Mouse (Mus musculus) C2C12 (cell line): ENCODE data around the gene Cryl1. TPM values are rescaled to one million over a fixed set of nuclear protein-coding genes. Genes with fewer than 3 reads are reported as not detected.

Experiments used
- H3K27me3 ChIP-seq: one replicate; pipeline ENCODE4 v1.6.1; 2011; ENCODE audit not compliant: control insufficient read depth, insufficient read depth, insufficient read length
- H3K36me3 ChIP-seq: one replicate; pipeline ENCODE4 v1.6.1; 2011; ENCODE audit not compliant: control insufficient read depth, insufficient read depth
- H3K4me3 ChIP-seq: one replicate; pipeline ENCODE4 v1.5.1; 2011; ENCODE audit warnings: mild to moderate bottlenecking, control low read depth; ENCODE audit not compliant: poor library complexity, insufficient read depth, severe bottlenecking
- H3K79me2 ChIP-seq: one replicate; pipeline ENCODE4 v1.6.1; 2011; ENCODE audit not compliant: control insufficient read depth, insufficient read depth
- H3K79me3 ChIP-seq: one replicate; pipeline ENCODE4 v1.6.1; 2011; ENCODE audit warnings: low read depth, control low read depth
- H3ac ChIP-seq: one replicate; pipeline ENCODE3; 2011; ENCODE audit warnings: low read depth; ENCODE audit not compliant: control insufficient read depth, insufficient read length
- CEBPB ChIP-seq: IDR thresholded peaks from one replicate; pipeline ENCODE4 v1.6.1; 2011; ENCODE audit warnings: low read depth, mild to moderate bottlenecking, control low read depth, moderate library complexity
- CTCF ChIP-seq: IDR thresholded peaks from one replicate; pipeline ENCODE4 v1.5.1; 2011; ENCODE audit not compliant: control insufficient read depth, insufficient read depth, insufficient read length
- FOSL1 ChIP-seq: IDR thresholded peaks from one replicate; pipeline ENCODE4 v1.8.0; 2011; ENCODE audit warnings: mild to moderate bottlenecking, low read length; ENCODE audit not compliant: poor library complexity, insufficient read depth, severe bottlenecking
- MAX ChIP-seq: IDR thresholded peaks from one replicate; pipeline ENCODE4 v1.6.1; 2011; ENCODE audit warnings: mild to moderate bottlenecking, control low read depth
- MYOD1 ChIP-seq: IDR thresholded peaks from one replicate; pipeline ENCODE4 v1.6.1; 2011; ENCODE audit warnings: low read depth; ENCODE audit not compliant: control insufficient read depth, insufficient read length
- MYOG ChIP-seq: IDR thresholded peaks from one replicate; pipeline ENCODE4 v1.6.1; 2011; ENCODE audit not compliant: control insufficient read depth, insufficient read length; ENCODE audit errors: extremely low read depth
- USF1 ChIP-seq: IDR thresholded peaks from one replicate; pipeline ENCODE4 v1.6.1; 2011; ENCODE audit warnings: low read depth, mild to moderate bottlenecking, control low read depth, moderate library complexity
- polyA plus RNA-seq: library from polyadenylated mRNA; unstranded; fragments of >200 nt; fragmentation: generic; extraction: Trizol; gene quantifications from one replicate; pipeline ENCODE4 v1.2.1, GENCODE M21; 2012; ENCODE audit warnings: missing spikeins

Gene Cryl1
- polyA plus RNA-seq, 1 experiment: 1.1 TPM

DNA sequence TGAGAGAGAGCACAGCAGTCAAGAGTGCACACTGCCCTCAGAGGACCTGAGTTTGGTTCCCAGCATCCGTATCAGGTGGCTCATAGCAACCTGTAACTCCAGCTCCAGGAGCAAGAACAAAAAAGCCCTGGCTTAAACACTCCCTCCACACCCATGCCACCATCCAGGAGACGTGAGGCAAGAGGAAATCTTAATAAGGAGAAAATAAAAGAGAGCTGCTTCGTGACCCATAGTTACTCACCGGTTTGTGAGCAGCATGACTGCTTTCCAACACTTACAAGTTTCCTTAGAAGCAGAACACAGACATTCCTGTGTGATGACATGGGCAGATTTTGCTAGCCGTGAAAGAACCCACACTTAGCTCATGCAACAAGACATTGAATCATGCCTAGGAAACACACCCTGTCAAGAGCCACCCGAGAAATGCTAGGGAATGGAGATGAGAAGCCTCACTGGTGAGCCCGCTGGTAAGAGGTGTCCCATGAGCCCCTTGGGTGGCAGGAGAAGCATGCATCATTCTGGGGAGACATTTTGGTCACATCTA lies 106.9 kb downstream of the Cryl1 start:
- Histone ChIP-seq H3K79me2 (no peaks in the 10 kb centered on the region), H3ac (no peak overlapping the region), H3K27me3 (no peaks in the 10 kb centered on the region), H3K36me3 (no peaks in the 10 kb centered on the region), H3K79me3 (no peaks in the 10 kb centered on the region), H3K4me3 (no peak overlapping the region)
- TF ChIP-seq CTCF (no peak), CEBPB (no peak), MYOD1 (no peak), MYOG (no peak), FOSL1 (no peak), MAX (no peak), USF1 (no peak)

DNA sequence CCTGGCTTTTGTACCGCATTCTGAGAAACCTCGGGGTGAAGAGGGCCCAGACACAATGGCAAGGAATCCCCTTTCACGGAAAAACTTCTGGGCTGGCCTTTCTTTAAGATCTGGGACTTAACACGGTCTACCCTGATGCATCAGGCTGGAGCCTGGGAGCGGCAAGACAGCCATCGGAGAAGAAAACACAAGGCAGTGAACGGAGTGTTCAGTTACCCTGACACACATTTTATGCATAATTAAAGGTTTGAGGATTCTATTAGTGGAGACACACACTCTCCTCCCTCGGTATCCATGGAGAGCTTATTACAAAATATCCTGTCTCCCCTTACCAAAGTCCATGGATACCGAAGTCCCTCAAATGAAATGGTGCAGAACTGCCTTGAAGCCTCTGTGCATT lies 109.2 kb downstream of the Cryl1 start:
- no peaks in the 10 kb centered on the region for H3K27me3 ChIP-seq
- TF ChIP-seq FOSL1 (no peak), MAX (no peak), MYOD1 (no peak), CEBPB (no peak), MYOG (no peak), CTCF (no peak), USF1 (no peak)
- no peaks in the 10 kb centered on the region for H3K36me3 ChIP-seq
- no peaks in the 10 kb centered on the region for H3K79me2 ChIP-seq
- H3K4me3 ChIP-seq: no peak overlapping the region
- H3ac ChIP-seq: no peak overlapping the region
- H3K79me3 ChIP-seq: no peaks in the 10 kb centered on the region

DNA sequence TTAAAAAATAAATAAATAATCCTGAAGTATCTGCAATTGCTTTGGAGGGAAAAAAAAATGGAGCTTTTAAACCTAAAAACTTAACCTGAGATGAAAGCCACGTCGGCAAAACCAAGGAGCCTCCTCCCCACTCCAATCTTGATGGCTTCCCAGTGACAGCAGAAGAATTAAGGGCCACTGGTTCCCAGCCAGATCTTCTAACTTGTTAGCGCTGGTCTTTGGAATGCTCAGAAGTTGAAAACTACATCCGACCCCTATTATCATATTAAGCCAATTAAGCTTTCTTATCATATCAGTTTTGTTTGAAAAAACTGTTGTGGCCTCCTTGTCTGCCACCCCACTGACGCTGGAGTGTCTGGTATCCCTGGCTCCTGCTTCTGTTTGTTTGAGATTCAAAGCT lies 114.5 kb downstream of the Cryl1 start:
- TF ChIP-seq FOSL1 (no peak), CTCF (no peak), USF1 (no peak), CEBPB (no peak), MYOG (no peak), MAX (no peak), MYOD1 (no peak)
- Histone ChIP-seq H3ac (no peak overlapping the region), H3K36me3 (no peaks in the 10 kb centered on the region), H3K79me3 (no peaks in the 10 kb centered on the region), H3K79me2 (no peaks in the 10 kb centered on the region), H3K4me3 (no peak overlapping the region), H3K27me3 (no peaks in the 10 kb centered on the region)

DNA sequence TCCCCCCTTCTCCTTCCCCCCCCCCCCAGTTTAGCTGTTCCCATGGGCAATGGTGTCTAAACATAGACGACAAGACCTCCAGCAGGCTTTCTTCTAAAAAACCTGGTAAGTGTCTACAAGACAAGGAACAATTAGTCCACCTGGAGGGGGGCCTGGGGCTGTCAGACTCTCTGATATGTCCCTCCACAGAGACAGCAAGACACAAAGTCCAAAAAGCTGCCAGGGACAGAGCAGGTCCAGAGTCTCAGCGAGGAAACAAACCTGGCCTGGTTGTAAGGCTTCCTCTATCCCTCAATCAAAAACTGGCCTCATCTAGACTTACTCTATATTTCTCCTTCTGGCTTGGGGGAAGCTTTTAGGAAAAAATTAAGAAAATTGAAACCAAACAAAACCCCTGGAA lies 115.7 kb downstream of the Cryl1 start:
- Histone ChIP-seq H3K79me2 (no peaks in the 10 kb centered on the region), H3ac (no peak overlapping the region)
- TF ChIP-seq MAX (no peak), MYOD1 (no peak), MYOG (no peak), FOSL1 (no peak), CTCF (no peak), CEBPB (no peak)

DNA sequence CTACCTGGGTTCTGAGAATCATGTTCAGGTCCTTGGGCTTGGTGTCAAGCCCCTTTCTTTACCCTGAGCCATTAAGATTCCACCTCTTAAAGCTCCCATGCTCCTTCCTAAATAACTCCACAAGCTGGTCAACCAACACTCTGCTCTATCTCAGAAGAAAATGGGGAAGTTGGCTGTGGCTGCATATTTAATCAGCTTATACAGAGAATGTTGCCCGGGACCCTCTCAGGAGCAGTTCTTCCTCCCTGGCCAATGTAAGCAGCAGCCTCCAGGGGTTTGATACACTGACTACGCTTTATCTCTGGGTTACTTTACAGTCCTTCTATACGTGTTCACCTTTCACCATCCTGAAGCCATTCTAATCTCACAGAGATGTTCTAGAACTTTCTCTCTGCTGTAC lies 117.5 kb downstream of the Cryl1 start:
- Histone ChIP-seq H3K79me2 (no peaks in the 10 kb centered on the region), H3K27me3 (no peaks in the 10 kb centered on the region), H3K4me3 (no peak overlapping the region), H3K36me3 (no peaks in the 10 kb centered on the region), H3ac (no peak overlapping the region), H3K79me3 (no peaks in the 10 kb centered on the region)
- TF ChIP-seq MYOD1 (no peak), MYOG (no peak), CEBPB (no peak)

More for the DNA sequence above, 115.7 kb downstream of the Cryl1 start:
- H3K36me3 ChIP-seq: no peaks in the 10 kb centered on the region
- H3K27me3 ChIP-seq: no peaks in the 10 kb centered on the region
- no peak overlapping the region for H3K4me3 ChIP-seq
- no peaks in the 10 kb centered on the region for H3K79me3 ChIP-seq

DNA sequence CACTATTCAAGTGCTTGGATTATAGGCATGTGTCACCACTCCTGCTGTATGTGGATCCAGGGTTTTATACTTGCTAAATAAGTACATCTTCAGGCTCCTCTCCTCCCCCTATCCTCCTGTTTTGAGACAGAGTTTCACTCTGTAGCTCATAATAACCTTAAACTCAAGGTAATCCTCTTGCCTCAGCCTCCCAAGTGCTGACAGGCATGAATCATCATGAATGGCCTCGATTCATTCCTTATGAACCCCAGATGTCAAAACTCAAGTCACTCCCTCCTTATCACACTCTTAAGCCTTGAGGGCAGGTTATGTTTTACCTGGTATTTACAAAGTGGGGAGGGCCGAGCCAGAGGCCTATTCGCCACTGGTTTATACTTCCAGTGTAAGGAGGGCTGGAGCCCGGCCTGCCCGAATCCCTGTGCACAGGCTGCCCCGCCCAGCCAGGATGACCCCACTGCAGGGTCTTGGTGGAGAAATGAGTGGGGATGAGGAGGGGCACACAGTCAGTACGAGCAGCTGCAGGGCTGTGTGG lies 121.8 kb downstream of the Cryl1 start:
- TF ChIP-seq MYOD1: no peak
- no peak for TF ChIP-seq CEBPB
- no peak for TF ChIP-seq MYOG
- TF ChIP-seq USF1: no peak
- no peak for TF ChIP-seq FOSL1
- no peak for TF ChIP-seq MAX
- TF ChIP-seq CTCF: no peak
- Histone ChIP-seq H3K79me3 (no peaks in the 10 kb centered on the region), H3K79me2 (no peaks in the 10 kb centered on the region), H3ac (no peak overlapping the region), H3K4me3 (no peak overlapping the region), H3K36me3 (no peaks in the 10 kb centered on the region), H3K27me3 (no peaks in the 10 kb centered on the region)
